Mouse (Mus musculus) liver (tissue): ENCODE measurements around the gene Papola.

ENCODE experiments used
- DNase-seq: peaks from one replicate; pipeline ENCODE4 v3.0.0-alpha.2; 2020; ENCODE audit warnings: mixed read lengths

The Papola gene

DNA sequence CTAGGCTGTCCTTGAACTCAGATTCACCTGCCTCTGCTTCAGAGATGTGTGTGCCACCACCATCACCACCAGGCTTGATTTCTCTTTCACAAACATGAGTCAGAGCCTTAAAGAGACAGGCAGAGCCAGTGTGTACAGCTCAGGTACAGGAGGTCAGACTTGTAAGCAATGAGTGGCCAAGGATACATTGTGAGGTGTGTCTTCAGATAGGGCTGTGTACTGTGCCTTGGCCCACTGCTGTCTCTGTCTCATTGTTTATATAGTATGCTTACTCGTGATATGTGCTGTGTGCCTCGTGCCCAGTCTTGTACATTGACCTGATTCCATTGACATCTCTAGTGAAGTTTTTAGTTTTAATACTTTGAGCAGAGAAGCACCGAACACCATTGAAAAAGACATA, 21.3 kb downstream of the Papola start:
- DNase-seq, result no peak

DNA sequence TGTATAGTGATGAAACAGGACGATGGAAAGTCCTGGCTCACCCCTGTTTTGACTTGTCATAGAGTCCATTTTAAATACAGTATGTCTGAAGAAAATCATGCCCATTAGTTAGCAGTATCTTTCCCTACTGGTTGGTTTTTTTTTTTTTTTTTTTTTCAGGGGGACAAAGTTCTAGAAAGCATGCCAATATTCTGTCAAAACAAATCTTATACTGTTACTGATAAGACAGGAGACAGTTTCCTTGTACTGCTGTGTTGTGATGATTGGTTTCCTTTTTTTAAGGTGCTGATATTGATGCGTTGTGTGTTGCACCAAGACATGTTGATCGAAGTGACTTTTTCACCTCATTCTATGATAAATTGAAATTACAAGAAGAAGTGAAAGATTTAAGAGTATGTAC, 21.7 kb downstream of the Papola start:
- DNase-seq, result no peak

DNA sequence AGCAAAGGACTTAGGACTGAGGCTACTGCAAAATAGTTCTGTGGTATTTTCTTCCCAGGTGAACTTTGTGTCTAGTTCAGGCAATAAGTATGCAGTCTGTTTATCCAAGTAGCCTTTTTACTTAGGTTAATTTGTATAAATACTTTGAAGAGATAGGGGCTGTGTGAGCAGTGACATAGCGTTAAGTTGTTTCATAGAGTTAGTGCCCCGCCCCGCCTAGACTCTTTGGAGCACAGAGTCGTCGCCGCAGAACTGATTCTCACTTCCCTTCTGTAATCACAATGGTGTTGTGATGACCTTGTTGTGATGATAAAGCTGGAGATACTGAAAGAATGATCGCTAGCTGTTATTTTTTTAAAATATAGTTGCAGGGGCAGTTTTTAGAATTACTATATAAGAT, 22.9 kb downstream of the Papola start:
- DNase-seq, result no peak

DNA sequence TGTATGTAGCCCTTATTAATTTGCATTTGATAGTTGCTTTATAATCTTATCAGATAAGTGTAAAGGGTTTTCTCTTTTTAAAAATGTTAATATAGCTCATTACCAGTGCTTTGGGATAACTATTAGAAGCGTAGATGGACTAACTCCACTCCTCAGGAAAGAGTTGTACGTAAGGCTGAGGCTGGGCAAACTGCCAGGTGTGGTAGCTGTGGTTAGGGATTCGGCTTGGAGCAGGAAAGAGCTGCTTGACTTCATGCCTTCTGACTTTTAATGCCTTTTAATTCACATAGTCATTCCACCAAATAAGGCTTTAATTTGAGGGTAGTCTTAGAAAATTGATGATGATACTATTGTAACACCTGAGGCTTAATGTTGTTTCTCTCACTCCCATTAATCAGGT, 24.5 kb downstream of the Papola start:
- DNase-seq, result no peak

DNA sequence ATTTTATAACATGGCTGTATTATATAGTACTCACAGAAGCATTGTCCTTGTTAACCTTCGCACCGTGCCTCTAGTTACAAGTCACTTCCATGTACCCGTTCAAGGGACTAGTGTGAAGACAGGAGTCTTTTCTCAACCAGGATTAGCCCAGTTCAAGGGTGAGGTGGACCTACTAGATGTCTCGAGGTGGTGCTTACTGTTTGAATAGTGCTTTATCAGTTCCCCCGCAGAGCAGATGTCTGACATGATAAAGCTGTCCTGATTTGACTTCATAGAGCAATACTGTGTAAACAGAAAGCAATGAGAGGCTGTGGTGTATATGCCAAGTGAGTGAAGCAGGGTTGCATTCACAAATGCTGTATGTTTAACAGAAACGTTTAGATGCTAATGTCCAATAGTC, 26.1 kb downstream of the Papola start:
- no peak for DNase-seq

DNA sequence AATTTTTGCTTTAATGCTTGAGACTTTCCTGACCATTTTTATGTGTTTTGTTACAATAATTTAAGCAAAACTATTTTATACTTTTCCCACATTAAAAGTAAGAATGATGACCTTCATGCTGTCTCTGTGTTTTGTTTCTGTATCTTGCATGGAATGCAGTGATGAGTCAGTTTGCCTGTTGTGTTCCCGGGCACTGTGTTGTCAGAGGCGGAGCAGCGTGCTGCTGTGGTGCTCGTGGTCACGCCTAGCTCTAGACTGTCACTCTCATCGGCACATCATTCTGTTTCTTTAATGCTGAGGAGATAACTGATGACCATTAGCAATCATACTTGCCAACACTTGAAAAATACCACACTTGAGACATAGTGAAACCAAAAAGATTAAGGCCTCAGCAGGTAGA, 29.5 kb downstream of the Papola start:
- no peak for DNase-seq

DNA sequence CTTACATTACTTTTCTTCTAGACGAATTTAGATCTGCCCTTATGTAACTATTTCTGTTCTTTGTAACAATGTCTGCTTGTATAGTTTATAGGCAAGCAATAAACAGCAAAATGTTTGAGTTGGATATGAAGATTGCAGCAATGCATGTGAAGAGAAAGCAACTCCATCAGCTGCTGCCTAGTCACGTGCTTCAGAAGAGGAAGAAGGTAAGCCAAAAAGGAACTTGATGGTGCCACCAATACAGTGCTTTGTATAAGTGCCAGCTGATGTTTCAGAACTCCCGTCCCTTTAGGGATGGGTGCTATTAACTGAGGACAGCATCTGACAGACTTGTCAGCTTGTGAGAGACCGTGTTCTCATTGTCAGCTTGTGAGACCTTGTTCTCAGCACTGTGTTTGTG, 39.0 kb downstream of the Papola start:
- DNase-seq, result no peak

DNA sequence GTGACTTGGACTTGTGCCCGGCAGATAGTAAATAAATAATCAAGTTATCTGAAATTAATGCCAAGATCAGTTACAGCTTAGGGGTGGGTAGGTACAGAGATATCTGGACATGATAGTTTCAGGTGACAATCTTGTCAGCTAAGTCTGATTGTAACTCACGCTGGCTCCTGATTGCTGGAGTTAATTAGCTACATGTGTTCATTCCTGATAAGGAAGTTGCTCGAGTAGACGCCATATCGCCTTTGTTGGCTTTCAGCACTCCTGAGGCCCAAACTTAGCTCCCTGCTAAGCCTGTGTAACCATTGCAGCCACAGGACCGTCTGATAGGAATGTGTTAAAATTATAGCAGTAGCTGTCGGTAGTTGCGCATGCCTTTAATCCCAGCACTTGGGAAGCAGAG, 40.2 kb downstream of the Papola start:
- peak; percentile 62 for DNase-seq

DNA sequence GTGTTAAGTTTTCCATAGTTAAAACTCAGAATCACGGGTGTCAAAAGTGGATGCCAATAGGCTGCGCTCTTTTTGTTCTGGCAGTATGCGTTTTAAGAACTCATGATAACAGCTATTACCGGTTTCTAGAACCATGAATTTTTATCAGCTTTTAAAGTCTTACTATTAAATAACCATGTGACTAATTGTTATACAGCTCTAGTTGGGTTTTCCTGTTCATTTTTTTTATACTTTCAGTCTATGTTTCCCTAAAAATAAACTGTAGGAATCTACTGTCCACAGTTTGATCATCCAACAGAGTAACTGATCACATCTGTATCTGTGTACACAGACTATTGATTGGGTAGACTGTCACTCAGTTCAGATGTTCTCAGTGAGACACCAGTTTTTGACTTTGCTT, 40.8 kb downstream of the Papola start:
- DNase-seq, result no peak

DNA sequence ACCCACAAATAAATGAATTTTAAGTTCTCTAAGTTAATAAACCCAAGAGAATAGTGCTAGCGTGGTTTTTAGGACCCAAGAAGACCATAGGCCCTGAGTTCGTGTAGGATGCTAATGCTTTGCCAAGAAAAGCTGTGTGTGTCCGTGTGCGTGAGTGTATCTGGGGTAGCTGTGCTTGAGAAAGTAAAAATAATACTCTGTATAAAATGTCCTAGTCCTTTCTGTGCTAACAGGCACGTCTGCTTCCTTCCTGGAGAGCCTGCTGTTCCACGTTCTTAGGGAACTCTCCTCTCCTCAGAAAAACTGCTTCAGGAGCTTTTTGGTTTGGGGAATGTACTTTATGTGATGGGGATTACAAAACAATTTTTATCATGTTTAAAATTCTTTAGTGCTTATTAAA, 48.0 kb downstream of the Papola start:
- no peak for DNase-seq

DNA sequence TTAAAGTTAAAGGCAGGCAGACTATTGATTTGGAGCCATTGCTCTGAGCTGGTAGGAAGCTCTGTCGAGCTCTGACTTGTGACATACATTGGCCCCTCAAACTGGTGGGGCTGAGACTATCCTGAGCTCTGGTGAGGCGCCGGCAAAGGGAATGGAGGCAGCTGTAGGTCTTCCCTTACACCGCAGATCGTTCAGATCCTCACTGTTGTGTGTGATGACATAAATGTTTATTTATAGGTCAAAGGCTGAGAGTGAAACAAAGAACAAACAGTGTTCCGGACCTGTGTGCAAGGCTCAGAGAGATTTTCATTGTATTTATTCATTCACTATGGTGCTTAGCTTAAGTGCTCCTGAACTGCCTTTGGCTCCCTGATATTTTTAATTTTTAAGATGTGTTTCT, 50.4 kb downstream of the Papola start:
- no peak for DNase-seq

DNA sequence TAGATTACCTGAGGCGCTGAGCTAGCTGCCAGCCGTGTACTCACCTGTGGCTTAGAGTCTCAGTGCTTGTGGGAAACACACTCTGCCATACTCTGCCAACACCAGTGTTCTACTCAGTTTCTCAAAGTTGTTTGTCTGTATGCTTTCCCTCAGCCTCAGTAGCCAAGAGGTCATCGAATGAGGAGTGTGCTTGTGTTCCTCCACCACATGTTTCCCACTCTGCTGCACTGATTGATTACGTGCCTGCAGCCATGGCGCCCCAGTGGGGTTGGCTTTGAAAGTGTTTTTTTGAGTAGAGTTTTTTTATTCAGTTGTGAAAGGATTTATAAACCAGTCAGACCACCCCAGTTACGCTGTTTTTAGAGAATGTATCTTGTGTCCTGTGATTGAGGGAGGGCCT, 51.1 kb downstream of the Papola start:
- no peak for DNase-seq

DNA sequence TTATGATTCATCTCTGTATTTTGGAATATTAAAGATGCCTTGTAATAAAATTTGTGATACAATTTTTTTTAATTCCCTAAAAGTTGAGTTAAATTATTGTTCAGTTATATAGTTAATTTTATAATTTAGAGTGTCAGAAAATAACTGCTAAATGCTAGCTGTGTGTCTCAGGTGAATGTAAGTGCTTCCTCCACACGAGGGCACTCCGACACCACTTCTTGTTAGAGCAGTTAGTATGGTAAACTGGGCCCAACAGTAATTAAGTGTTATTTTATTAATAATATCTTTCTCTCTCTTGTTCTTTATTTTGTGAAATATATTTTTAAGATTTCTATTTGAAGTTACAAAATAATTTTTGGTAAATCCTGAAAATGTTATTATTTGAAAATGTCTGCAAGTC, 51.7 kb downstream of the Papola start:
- DNase-seq, result peak; percentile 19

DNA sequence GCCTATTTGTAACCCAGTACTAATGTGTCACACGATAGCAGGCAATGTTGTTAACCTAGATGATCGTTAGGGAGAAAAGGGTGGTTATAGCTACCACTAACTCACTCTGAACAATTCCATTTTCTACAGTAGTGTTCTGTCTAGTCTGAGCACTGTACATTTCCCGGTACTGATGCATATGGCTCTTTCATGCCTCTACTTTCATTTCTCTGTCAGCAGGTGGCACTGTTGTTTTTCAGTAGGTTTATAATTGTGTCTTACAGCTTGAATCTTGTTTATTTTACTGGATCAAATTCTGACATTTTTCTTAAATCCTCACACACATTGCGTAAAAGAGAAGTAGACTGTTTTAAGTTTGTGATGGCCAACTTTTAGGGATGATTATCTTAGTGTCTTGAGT, 54.6 kb downstream of the Papola start:
- no peak for DNase-seq

DNA sequence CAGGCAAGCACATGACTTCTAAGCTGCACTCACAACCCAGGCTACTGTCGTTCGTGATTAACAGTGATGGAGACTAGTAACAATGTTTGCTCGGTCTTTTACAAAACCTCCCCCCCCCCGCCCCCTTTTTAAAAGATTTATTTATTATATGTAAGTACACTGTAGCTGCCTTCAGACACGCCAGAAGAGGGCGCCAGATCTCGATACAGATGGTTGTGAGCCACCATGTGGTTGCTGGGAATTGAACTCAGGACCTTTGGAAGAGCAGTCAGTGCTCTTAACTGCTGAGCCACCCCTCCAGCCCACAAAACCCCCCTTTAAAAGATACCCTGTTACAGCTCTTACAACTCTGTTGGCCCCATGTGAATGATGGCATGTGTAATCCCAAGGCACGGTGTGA, 56.1 kb downstream of the Papola start:
- peak; percentile 23 for DNase-seq

DNA sequence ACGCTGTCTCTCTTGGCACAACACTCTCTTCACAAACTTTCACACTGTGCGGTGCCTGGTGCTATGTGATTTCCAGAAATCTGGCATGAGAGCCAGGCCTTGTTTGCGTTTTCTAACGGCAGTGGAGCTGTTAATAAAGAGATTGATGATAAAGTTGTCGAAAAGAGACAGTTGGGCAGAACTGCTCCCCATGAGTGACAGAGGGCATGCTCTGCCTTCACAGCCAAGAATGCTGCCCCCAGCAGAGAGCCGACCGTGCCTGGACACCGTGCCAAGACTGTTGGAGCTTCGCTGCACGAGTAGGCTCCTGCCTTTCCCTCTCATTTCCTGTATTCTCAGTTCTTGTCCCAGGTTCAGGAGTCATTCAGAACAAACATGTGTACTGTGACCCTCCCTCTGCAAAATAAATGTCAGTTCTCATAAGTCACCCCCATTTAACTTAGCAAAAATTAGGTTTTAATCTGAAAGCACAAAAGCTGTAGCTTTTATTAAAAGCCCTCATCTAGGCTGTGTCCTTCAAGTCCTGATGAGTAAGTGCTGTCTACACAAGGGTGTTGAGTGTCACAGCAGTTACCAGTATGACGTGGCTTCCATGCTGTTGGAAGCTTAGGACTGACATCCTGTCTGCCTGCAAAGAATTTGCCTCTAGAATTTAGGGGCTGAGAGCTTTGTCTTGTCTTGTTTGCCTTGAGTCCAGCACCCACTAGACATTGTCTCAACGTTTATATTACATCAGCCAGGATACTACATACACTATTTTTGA, 58.9 kb downstream of the Papola start:
- DNase-seq, result no peak

DNA sequence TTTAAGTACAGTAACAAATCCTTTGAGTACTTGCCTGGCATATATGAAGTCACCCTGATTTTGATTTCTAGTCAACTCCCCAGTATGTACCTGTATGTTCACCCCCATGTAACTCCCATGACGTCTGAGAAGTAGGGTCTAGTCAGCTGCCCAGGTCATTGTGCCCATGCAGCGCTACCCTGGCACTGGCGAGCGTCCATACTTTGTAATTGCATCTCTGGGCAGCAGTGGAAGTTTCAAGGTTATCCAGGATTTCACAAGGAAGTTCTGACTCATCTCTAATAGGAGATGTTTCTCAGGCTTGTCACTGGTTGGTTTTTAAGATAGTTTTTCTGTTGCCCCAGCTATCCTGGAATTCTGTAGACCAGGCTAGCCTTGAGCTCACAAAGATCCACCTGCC, 59.9 kb downstream of the Papola start:
- no peak for DNase-seq

DNA sequence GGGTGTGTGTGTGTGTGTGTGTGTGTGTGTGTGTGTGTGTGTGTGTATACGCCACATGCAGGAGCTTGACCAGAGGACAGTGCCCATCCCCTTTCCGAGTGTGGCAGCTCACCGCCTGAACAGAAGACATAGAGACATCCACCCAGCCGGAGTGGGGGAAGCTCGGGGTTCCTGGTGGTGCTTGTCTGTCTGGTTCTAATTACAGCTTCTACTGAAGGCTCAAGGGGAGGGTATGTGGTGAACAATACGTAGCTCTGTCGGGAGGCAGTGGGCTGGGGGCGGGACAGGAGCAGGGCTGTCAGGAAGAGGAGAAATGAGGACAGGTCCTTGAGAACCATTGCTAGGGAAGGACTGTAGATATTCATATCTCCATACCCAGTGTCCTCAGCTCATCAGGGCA, 64.6 kb downstream of the Papola start:
- no peak for DNase-seq

DNA sequence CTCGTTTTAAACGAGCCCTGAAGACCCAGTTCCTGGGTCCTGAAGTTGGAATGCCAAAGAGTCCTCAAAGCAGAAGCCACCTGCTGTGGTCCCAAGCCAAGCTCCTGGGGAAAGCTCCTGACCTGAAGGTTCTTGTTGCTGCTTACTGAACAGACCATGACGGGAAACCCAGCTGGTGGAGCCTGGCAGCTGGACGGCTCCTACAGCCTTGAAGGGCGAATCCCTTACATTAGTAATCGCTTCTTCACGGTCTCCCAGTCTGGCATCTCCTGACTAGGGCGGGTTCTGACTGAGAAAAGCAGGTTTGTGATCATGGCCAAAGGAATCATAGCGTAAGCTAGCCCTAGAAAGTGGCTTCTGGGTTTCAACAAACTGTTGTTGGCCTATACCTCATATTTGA, 66.2 kb downstream of the Papola start:
- no peak for DNase-seq

DNA sequence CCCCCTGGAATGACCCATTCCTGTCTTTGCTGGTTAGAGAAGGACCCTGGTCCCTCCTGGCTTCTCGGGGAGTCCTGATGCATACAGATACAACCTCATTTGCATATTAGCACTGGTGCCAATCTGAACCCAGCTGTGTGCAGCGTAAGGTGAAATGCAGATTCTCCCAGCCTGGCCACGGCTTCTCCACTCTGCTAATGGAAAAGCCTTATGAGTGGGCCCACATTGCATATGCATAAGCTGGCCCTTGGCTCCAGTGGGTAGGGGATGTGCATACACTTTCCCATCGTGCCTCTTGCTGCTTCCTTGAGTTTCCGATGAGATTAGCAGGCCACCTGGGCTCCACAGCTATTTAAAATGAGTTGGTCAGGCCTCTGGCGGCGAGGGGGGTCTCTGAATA, 68.3 kb downstream of the Papola start:
- no peak for DNase-seq

DNA sequence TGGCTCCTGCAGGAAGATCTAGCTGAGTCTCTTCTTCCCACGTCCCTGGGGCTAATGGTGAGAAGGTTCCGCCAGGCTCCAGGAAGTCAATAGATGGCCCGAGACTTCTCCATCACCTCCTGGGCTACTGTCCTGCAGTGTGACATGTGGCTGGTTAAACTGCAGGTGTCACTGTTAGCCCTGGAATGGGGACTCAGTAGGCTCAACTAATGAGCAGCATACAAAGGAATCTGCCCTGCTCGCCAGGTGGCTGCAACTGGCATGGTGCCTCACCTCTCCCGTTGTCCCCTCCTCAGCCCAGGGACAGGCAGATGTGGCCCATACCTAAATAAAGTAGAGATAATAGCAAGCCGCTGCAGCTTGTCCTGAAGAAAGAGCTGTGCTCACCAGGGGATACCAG, 70.1 kb downstream of the Papola start:
- DNase-seq, result no peak

DNA sequence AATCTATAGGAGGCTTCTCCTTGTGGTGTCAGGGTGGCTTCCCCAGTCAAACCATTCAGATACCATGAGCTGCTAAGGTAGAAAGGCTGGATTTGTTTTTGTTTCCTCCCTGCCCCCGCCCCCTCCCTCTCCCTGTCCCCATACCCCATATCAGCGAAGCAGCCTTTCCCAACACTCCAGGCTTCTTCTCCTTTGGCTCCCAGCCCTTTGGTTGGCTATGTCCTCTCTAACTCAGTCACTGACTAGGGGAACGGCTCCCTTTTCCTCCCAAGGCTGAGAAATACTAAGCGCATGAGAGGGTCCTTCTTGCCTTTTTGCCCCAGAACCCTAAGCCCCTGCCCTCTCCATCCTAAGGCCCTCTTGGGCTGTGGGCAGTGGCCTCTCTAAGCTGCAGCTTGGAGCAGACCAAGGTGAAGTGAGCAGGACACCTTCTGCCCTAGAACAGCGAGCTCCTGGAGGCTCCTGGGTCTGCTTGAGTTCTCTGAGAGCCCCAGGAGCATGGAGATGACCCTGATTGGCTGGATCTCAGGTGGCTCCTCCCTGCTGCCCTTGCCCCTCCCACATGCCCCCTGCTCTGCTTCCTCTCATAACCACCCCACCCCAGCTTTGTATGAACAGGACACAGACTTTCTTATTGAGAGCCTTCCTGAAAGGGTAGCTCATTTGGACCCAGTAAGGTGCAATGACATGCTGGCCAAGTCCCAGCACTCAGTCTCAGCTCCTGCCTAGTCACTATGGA, 73.6 kb downstream of the Papola start:
- DNase-seq, result no peak

DNA sequence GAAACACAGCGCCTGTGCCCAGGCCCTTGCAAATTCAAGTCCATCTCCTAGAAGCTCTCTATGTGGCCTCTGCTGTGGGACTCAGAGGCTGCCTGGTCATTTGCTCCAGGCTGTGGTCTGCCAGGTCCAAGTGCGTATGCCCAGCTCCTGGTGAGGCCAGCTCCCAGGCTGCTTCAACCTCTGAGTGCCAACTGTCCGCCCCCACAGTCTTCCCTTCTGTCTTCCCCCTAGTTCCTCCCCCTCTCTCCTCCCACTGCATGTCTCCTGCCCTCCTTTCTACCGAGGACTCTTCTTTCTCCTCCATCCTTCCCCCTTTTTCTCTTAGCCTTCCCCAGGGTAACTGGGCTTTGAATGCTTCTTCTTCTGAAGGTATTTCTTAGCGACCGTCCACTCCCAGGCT, 77.6 kb downstream of the Papola start:
- no peak for DNase-seq

DNA sequence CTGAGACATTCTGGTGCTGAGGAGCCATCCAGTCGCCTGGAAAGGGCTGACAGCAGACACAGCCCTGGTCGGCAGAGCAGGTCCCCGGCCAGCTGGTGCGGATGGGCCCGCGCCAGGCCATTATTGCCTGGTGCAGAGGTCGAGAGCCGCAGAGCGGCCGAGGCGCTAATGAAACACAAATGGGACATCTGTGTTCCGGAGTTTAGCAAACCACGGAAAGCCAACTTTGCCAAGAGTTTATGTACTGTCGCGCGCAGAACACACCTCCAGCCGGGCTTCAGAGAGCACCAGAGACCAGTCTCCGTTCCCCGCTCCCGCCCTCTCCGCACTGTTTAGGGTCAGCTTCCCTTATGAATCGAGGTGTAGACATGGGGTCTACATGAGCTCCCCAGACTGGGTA, 78.1 kb downstream of the Papola start:
- no peak for DNase-seq

DNA sequence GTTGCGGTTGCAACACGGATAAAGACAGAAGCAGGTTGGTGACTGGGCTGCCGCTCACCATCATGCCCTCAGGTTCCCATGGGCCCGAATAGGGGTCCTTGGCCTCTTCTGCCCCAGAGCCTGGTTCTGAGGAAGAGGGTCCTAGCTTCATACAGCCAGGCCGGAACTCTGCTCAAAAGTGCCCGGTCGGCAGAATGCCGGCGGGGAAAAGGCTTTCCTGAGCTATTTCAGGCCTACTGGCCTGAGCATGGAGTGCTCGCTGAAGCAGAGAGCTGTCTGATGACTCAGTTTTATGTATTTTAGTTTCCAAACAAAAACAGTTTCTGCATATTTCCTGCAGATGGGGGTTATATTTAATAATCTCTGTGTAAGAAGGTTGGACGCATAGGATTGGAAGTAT, 78.9 kb downstream of the Papola start:
- DNase-seq, result no peak
